Mouse (Mus musculus) ES-CJ7 (cell line): ENCODE results near the gene Ep400.

Experiments
- DNase-seq: peaks from one replicate; pipeline ENCODE4 v3.0.0; 2011; ENCODE audit warnings: low read depth, low spot score

The Ep400 gene

GRCm38 (mm10) chr5:110665486-110666121 lies 104.9 kb downstream of the Ep400 start:
- peak; percentile 58 for DNase-seq

- DNase-seq, result no peak
These were observed 105.7 kb downstream of the Ep400 start for GRCm38 (mm10) chr5:110664750-110665269.

- no peak for DNase-seq
These were observed 106.5 kb downstream of the Ep400 start for GRCm38 (mm10) chr5:110664041-110664440.

GRCm38 (mm10) chr5:110659682-110660081 lies 110.8 kb downstream of the Ep400 start:
- no peak for DNase-seq

- DNase-seq, result no peak
These were observed 116.8 kb downstream of the Ep400 start for GRCm38 (mm10) chr5:110653686-110654085.

- peak; percentile 94 for DNase-seq
These were observed 117.5 kb downstream of the Ep400 start, which contains the start of the genes Noc4l and Ddx51 for GRCm38 (mm10) chr5:110652719-110653648. Gene Noc4l, minus strand, starts transcription at chr5:110653417. Gene Ddx51, plus strand, starts transcription at chr5:110653451.

- no peak for DNase-seq
These were observed 124.1 kb downstream of the Ep400 start for GRCm38 (mm10) chr5:110646377-110646776.

- peak; percentile 88 for DNase-seq
These were observed 131.1 kb downstream of the Ep400 start for GRCm38 (mm10) chr5:110639459-110639858.

- peak; percentile 32 for DNase-seq
These were observed 132.0 kb downstream of the Ep400 start for GRCm38 (mm10) chr5:110638306-110639074.

- peak; percentile 47 for DNase-seq
These were observed 134.4 kb downstream of the Ep400 start for GRCm38 (mm10) chr5:110635951-110636707.

- DNase-seq, result no peak
These were observed 140.9 kb downstream of the Ep400 start for GRCm38 (mm10) chr5:110629525-110630120.

- no peak for DNase-seq
These were observed 142.4 kb downstream of the Ep400 start for GRCm38 (mm10) chr5:110628156-110628555.

GRCm38 (mm10) chr5:110627351-110627750 lies 143.2 kb downstream of the Ep400 start:
- DNase-seq, result no peak

- no peak for DNase-seq
These were observed 146.2 kb downstream of the Ep400 start for GRCm38 (mm10) chr5:110624319-110624718.

- no peak for DNase-seq
These were observed 151.3 kb downstream of the Ep400 start for GRCm38 (mm10) chr5:110619226-110619625.
